Mouse (Mus musculus): ENCODE measurements around the gene Shisa5.

DNA sequence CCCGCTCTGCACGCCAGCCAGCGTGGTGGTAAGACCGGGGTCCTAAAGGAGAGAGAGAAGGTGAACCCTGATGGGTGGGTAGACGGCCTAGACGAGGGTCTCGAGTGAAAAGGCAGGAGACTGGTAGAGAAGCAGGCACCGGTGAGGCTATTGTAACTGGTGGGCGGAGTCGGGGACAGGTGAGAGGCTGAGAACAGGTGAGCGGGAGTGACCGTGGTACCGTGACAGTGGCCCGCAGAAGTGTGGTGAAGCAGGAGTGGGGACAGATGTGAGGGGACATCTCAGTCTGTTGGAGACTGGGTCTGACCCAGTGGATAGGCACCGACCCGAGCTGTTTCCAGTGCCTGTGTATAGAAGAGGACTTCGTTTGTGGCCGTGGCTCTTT is 46.3 kb upstream of the Shisa5 start:
- no peak for TF ChIP-seq MAFK (IDR thresholded peaks at IDR 0.05; ENCODE audit: insufficient read depth, low read depth, low read length)
- no peak for TF ChIP-seq ZNF384 (IDR thresholded peaks at IDR 0.05; ENCODE audit: low read depth, low read length)

Measured in ES-E14 (cell line).